24 mouse cellular contexts compared by ENCODE assay signal in the genomic region with DNA sequence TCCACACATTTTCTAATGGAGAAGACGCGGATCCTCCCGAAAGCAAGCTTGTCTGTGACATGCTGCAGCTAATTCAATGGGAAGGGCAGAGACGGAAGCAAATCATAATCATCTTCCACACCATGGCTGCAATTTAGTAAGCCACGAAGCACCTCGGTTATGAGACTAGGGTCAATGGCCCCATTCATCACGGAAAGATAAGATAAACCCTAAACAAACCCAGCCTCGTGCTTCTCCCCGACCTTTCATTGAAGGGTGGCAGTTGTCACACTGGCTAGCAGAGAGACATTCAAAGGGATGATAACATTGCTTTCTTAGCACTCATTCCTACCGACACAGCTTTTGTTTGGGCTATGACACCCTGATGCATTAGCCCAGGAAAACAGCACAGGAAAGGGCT.
DNase-seq lines count a peak whose midpoint lies in the region; ATAC-seq and TF ChIP-seq lines count a peak whose summit lies in the region.
"Had no signal": no experiment of that assay in that cellular context is flagged by ENCODE, and none has a peak within 500 bp of the region (broad histone marks: within the 10 kb centered on the region; RNA-seq: fewer than 3 reads in every experiment).

No protein-coding gene starts in this region.

- no peak for ATAC-seq in heart, embryonic 13.5 days (ENCODE audit: extremely low read depth, insufficient number of reproducible peaks, low FRiP score, low TSS enrichment)
- ATAC-seq in intestine, embryonic 14.5 days (replicated peaks; ENCODE audit: low FRiP score, low TSS enrichment, low read depth) = peak; percentile 70; the same call in 1 of the 2 replicates
- no peak for ATAC-seq in intestine, postnatal 0 days
- ATAC-seq in intestine, embryonic 15.5 days = peak; percentile 72
- no peak for ATAC-seq in frontal cortex, adult (ENCODE audit: low TSS enrichment)
- ATAC-seq: forebrain, embryonic 14.5 days; forebrain, embryonic 16.5 days had no signal

- DNase-seq in heart, adult 9 months (ENCODE audit: low spot score in 2 of 2) = no peak
- DNase-seq in intestine, embryonic 14.5 days (ENCODE audit: low spot score) = no peak
- DNase-seq in brain, embryonic 14.5 days (ENCODE audit: low read depth) = peak; percentile 27
- DNase-seq in left cerebral cortex, postnatal 25 days (ENCODE audit: low spot score in 2 of 2) = no peak
- DNase-seq: adrenal gland, adult 2 months; adrenal gland, postnatal 10 days; adrenal gland, postnatal 25 days; cerebellum, adult 11-12 months; cerebellum, adult 2 months; cerebellum, adult 9-11 months; cerebellum, postnatal 14 days; cerebellum, postnatal 36 days; embryo, embryonic 11 days had no signal

- H3K9ac ChIP-seq in heart, embryonic 13.5 days = no peak overlapping the region
- H3K9ac ChIP-seq in intestine, embryonic 14.5 days (ENCODE audit: low read length) = no peak overlapping the region
- no peak overlapping the region for H3K9ac ChIP-seq in intestine, postnatal 0 days (ENCODE audit: low read depth, low read length)
- H3K9ac ChIP-seq in intestine, embryonic 15.5 days = no peak overlapping the region
- H3K9ac ChIP-seq: embryonic facial prominence, embryonic 13.5 days; embryonic facial prominence, embryonic 15.5 days; forebrain, embryonic 12.5 days had no signal

- no peaks in the 10 kb centered on the region for H3K27me3 ChIP-seq in heart, embryonic 13.5 days (replicated peaks)
- H3K27me3 ChIP-seq in intestine, embryonic 14.5 days (replicated peaks; ENCODE audit: control insufficient read depth, insufficient read depth, low read length) = peaks cover 5% of the 10 kb centered on the region; the same call in 1 of the 2 replicates
- 0 out of 2 replicates have a peak, but pooled peaks cover 3% of the 10 kb centered on the region for H3K27me3 ChIP-seq in intestine, postnatal 0 days (replicated peaks; ENCODE audit: control insufficient read depth, insufficient read depth, low read length)
- H3K27me3 ChIP-seq in intestine, embryonic 15.5 days (replicated peaks) = 0 out of 2 replicates have a peak, but pooled peaks cover 7% of the 10 kb centered on the region
- H3K27me3 ChIP-seq: embryonic facial prominence, embryonic 13.5 days; embryonic facial prominence, embryonic 15.5 days; forebrain, embryonic 12.5 days had no signal

- no peak for TF ChIP-seq CTCF in intestine, postnatal 0 days (IDR thresholded peaks at IDR 0.05; ENCODE audit: low read depth)
- TF ChIP-seq CTCF in brain, embryonic 14.5 days (IDR thresholded peaks at IDR 0.05; ENCODE audit: borderline replicate concordance, extremely low read depth, insufficient read depth, insufficient read length) = no peak

- WGBS in heart, embryonic 13.5 days = 34% methylated on average over 10 of the region's 10 CpGs
- WGBS in intestine, embryonic 14.5 days = 44% methylated on average over 10 of the region's 10 CpGs
- 33% methylated on average over 10 of the region's 10 CpGs for WGBS in intestine, postnatal 0 days
- 41% methylated on average over 10 of the region's 10 CpGs for WGBS in intestine, embryonic 15.5 days

- intact Hi-C loops in left cerebral cortex, postnatal 25 days (cut with DNase I) = no loop called here

- no peak overlapping the region for H3K4me3 ChIP-seq in heart, embryonic 13.5 days
- H3K4me3 ChIP-seq in intestine, embryonic 14.5 days (ENCODE audit: low read depth, low read length) = no peak overlapping the region
- no peak overlapping the region for H3K4me3 ChIP-seq in intestine, postnatal 0 days (ENCODE audit: low read depth, low read length)
- no peak overlapping the region for H3K4me3 ChIP-seq in intestine, embryonic 15.5 days (replicated peaks)
- H3K4me3 ChIP-seq: embryonic facial prominence, embryonic 13.5 days; embryonic facial prominence, embryonic 15.5 days; erythroblast, embryonic 14.5 days; forebrain, embryonic 10.5 days; forebrain, embryonic 12.5 days had no signal

- no peak overlapping the region for H3K27ac ChIP-seq in heart, embryonic 13.5 days (replicated peaks)
- no peak overlapping the region for H3K27ac ChIP-seq in intestine, embryonic 14.5 days (ENCODE audit: low read depth)
- no peak overlapping the region for H3K27ac ChIP-seq in intestine, postnatal 0 days (ENCODE audit: low read depth, low read length)
- H3K27ac ChIP-seq in intestine, embryonic 15.5 days = no peak overlapping the region
- H3K27ac ChIP-seq: embryonic facial prominence, embryonic 13.5 days; embryonic facial prominence, embryonic 15.5 days; forebrain, embryonic 10.5 days; forebrain, embryonic 12.5 days had no signal

- TF ChIP-seq POLR2A in brain, embryonic 14.5 days (IDR thresholded peaks at IDR 0.05; ENCODE audit: borderline replicate concordance, extremely low read depth, insufficient read depth, insufficient read length, poor library complexity, severe bottlenecking) = no peak

- H3K4me2 ChIP-seq in heart, embryonic 13.5 days = peak overlapping the region; percentile 20
- no peak overlapping the region for H3K4me2 ChIP-seq in intestine, embryonic 14.5 days (ENCODE audit: low read length)
- no peak overlapping the region for H3K4me2 ChIP-seq in intestine, postnatal 0 days (replicated peaks; ENCODE audit: low read depth)
- no peak overlapping the region for H3K4me2 ChIP-seq in intestine, embryonic 15.5 days (replicated peaks)
- H3K4me2 ChIP-seq: embryonic facial prominence, embryonic 13.5 days; embryonic facial prominence, embryonic 15.5 days; forebrain, embryonic 12.5 days had no signal

- H3K9me3 ChIP-seq in heart, embryonic 13.5 days = no peaks in the 10 kb centered on the region
- H3K9me3 ChIP-seq in intestine, embryonic 14.5 days (ENCODE audit: control insufficient read depth, low read length) = no peaks in the 10 kb centered on the region
- H3K9me3 ChIP-seq in intestine, postnatal 0 days (ENCODE audit: control insufficient read depth) = no peaks in the 10 kb centered on the region
- H3K9me3 ChIP-seq in intestine, embryonic 15.5 days = no peaks in the 10 kb centered on the region
- H3K9me3 ChIP-seq: embryonic facial prominence, embryonic 13.5 days; embryonic facial prominence, embryonic 15.5 days; forebrain, embryonic 10.5 days; forebrain, embryonic 12.5 days had no signal

- no peaks in the 10 kb centered on the region for H3K36me3 ChIP-seq in heart, embryonic 13.5 days
- H3K36me3 ChIP-seq in intestine, embryonic 14.5 days (ENCODE audit: control insufficient read depth, insufficient read depth, low read length) = no peaks in the 10 kb centered on the region
- no peaks in the 10 kb centered on the region for H3K36me3 ChIP-seq in intestine, postnatal 0 days (ENCODE audit: control insufficient read depth, insufficient read depth)
- no peaks in the 10 kb centered on the region for H3K36me3 ChIP-seq in intestine, embryonic 15.5 days
- H3K36me3 ChIP-seq: embryonic facial prominence, embryonic 13.5 days; embryonic facial prominence, embryonic 15.5 days; forebrain, embryonic 10.5 days; forebrain, embryonic 12.5 days had no signal

- no peaks in the 10 kb centered on the region; the same call in 1 of the 2 replicates for H3K4me1 ChIP-seq in heart, embryonic 13.5 days
- H3K4me1 ChIP-seq in intestine, embryonic 14.5 days (replicated peaks; ENCODE audit: control insufficient read depth, insufficient read depth, low read length) = no peaks in the 10 kb centered on the region; the same call in 1 of the 2 replicates
- no peaks in the 10 kb centered on the region for H3K4me1 ChIP-seq in intestine, postnatal 0 days (replicated peaks; ENCODE audit: control insufficient read depth, insufficient read depth, low read length)
- no peaks in the 10 kb centered on the region for H3K4me1 ChIP-seq in intestine, embryonic 15.5 days (replicated peaks)
- H3K4me1 ChIP-seq: embryonic facial prominence, embryonic 13.5 days; embryonic facial prominence, embryonic 15.5 days; forebrain, embryonic 10.5 days; forebrain, embryonic 12.5 days had no signal

Comparison
In these comparisons a context has a peak if more than half of its experiments do, and no peak if none do; other contexts are left out.
1. ATAC-seq: peak in intestine, embryonic 14.5 days (single experiment) and intestine, embryonic 15.5 days (single experiment); none in heart, embryonic 13.5 days (single experiment), intestine, postnatal 0 days (single experiment) and frontal cortex, adult (single experiment).